Mouse (Mus musculus) cerebellum, postnatal 4 days (tissue): ENCODE results near the gene Phospho1.

Experiments
- DNase-seq, 2 experiments: peaks; one replicate each; pipeline ENCODE4 v3.0.0; 2022; ENCODE audit warnings: low spot score in 2 of 2, mixed read lengths in 1 of 2

Gene Phospho1

DNA sequence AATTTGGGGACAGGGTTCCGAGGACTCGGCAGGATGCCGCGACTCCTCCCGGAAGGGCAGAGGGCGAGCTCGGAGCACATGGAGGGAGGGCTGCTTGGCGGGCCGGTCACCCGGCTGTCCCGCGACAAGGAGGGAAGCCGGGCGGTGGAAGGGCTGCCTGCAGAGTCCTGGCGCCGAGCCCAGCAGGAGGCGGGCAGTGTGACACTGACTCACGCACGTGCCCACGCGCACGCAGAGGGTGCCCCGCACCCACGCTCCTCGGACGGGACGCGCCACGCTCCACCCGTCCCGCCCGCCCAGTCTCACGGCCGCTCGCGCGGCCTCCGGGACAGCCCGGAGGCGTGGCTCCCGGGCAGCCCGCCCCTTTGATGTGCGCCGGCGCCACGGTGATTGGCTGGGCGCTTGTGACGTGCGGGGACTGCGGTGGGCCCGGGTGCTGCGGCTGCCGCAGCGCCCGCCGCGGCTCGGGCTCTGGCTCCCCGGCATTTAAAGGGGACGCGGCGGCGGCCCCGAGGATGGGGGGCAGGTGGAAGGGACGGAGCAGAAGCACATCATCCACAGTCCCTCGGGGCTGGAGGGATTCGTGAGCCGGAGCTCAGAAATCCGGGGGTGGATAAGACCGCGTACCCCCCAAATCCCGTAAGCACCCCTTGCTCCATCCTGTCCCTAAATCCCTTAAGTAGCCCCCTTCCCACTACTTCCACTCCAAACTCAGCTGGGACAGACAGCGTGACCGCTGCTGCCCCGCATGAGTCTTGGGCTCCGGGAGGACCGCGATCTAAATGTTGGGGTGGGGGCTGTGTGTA, at the start of gene Phospho1:
TSS of gene Phospho1 (plus strand) at position 429 of the 806 bp plus-strand sequence.
- DNase-seq: peak; percentile 83 to 89

DNA sequence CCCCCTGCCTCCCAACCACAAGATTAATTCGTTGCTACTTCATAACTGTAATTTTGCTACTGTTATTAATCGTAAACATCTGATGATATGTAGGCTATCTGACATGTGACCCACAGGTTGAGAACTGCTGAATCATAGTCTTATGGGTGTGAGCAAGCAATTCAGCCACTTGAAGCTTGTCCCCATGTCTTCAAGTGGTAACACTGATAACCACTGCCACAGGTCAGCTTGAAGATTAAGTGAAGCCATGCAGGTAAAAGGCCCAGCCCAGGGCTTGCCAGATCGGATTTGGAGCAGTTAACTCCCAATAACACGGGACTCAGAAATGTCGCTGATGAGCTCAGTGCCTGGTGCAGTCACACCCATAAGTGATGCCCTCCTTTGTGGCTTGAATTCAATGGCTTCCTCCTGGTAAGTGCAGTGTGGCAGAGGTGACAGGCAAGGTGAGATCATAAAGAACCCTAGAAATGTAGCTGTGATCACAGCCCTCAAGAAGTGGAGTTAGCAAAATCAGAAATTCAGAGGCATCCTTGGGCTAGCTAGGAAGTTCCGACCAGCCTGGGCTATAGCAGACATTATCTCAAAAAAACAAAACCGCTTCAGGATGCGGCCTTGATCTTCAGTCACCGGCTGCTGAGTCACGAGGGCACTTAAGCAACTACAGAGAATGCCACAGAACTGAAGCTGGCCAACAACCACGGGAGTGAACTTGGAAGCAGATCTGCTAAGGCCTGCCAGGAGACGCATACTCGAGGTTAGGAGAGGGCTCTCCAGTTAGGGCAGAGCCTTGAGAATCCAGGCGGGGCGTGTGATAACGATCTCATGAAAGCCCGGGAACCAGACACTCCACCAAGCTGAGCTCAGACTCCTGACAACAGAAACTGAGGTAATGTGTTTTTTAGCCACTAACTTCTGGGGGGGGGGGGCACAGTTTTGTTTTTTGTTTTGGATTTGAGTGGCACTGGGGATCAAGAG, 46.7 kb upstream of the Phospho1 start:
- no peak for DNase-seq

DNA sequence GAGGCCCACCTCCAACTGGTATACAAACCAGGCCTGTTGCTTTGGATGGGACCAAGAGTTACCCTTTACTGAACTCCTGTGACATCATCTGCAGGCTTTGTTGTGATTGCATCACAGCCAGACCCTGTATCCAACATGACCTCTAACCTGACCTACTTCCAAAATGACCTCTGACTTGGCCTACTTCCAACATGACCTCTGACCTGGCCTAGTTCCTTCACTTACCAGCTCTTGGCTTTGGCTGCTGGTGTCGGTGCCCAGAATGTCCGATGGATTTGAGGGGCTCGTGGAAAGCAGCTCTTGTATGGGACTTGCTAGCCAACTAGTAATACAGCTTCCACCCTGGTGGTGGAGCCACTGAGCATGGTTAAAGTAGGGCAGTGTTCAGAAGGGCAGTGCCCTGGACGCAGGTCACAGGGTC, 45.5 kb upstream of the Phospho1 start:
- DNase-seq: no peak

DNA sequence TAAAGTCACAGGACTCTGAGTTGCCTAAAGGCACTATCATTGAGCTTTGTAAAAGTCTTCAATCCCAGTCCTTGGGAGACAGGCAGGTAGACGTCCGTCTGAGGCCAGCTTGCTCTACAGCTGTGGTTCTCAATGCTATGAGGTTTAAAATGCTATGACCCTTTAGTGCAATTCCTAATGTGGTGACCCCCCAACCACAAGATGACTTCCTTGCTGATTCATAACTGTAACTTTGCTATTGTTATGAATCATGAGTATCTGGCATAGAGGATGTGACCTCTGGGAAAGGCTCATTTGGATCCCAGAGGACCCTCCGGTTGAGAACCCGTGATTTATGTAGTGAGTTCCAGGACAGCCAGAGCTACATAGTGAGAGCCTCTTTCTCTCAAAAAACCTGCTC, 44.9 kb upstream of the Phospho1 start:
- no peak for DNase-seq

DNA sequence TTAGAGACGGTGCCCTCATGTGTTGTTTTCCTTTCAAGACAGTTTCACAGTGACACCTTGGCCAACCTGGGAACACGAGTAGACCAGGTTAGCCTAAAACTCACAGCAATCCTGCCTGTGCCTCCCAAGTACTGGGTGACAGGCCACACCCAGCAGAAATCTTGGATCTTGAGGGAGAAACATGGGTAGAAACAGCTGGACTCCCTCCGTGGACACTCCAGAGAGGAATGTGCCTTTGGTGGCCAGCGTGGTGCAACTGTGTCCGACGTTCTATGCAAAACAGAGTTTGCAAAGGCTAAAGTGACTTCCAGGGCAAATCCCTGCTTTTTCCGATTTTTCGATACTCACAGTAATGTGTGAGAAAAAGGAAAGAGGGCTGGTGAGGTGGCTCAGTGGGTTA, 43.8 kb upstream of the Phospho1 start:
- no peak for DNase-seq

DNA sequence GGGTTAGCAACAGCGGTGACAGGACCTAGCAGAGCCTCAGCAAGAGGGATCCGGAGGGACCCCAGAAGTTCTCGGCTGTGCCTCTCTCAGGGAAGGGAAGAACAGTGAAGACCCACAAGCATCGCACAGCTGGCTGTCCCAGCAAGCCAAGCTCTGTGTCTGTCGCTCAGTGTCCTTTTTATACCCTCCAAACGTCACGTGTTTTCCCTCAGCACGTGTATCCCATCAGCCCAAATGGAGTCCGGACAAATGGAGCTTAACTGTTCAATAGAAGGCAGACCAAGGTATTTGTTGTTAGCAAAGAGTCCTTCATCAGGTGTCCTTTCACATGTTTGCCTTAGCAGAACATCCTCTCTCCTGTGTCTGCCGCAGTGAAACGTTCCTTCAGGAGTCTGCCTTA, 42.7 kb upstream of the Phospho1 start:
- DNase-seq: no peak

DNA sequence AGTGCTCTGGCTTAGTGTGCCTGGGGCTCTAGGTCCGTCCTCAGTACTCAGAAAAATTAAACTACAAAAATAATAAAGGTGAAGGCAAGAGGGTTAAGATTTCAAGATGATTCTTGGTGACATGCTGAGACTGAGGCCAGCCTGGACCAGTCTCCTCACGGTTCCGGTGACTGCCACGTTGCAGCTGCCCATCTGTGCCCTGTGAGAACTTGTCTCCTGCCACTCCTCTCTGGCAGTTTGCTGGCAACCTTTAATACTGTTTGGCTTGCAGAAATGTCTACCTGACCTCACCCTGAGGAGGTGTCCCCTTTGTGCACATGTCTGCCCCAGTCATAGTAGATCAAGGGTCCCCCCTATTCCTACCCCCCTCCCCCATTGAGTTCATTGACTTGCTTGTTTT, 40.8 kb upstream of the Phospho1 start:
- no peak for DNase-seq

DNA sequence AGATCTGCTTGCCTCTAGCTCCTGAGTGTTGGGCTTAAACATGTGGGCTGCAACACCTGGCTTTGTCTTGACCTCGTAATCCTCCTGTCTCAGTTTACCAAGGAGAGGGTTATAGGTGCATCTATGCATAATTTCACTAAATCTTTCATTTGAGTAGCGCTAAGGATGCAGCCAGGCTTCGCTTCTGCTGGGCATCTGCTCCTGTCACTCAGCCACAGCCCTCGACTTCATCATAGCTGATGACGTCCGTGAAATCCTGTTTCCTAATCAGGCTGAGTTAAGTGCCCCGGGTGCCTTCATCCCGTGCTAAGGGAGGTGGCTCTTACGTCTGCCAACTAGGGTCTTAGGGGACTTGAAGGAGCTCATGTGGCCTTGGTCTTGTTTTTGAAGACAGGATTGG, 40.3 kb upstream of the Phospho1 start:
- no peak for DNase-seq

DNA sequence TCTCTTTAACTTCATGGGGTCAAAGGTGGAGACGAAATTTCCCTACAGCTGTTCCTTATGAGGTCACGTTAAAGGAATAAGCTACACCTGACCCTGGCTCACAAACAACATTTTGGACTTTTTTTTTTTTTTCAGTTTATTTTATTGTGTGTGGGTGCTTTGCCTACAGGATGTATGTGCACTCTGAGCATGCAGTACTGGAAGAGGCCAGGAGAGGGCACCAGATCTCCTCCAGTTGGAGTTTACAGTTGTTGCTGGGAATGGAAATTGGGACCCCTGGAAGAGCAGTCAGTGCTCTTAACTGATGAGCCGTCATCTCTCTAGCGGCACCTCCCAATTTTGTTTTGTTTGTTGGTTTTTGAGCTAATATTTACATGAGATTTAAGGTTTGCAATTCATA, 38.6 kb upstream of the Phospho1 start:
- no peak for DNase-seq

DNA sequence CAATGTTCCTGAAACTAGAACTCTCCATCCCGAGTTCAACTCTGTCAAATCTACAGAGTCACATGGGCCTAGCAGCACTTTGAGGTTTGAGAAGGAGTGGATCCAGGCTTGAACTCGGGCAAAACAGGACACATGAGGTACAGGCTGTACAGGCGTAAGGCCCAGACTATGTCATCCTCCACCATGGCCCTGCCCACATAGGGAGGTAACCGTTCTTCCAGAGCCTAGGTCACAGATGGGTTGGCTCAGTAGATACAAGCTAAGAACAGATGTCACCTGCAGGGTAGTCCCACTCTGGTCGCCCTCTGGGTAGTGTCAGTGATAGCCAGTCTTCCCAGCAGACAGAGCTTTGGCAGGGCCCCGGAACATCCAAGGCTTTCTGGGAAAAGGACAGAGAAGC, 37.8 kb upstream of the Phospho1 start:
- no peak for DNase-seq

DNA sequence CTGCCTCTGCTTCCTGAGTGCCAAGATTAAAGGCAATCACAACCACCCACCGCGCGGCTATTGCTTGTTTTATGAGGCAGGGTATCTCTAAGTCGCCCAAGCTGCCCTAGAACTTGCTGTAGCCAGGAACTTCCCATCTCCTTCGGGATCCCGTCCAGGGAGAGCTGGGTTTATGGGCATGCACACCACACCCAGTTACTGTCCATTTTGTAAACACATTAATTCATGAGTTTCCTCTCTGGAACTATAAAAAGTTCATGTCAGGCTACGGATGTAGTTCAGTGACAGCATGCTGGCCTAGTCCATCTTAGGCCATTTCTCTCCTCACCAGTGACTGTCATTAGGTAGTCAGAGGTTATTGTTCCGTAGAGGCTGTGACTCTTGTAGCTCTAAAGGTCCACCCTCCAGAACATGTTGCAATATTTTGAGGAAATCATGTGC, 34.8 kb upstream of the Phospho1 start:
- no peak for DNase-seq

DNA sequence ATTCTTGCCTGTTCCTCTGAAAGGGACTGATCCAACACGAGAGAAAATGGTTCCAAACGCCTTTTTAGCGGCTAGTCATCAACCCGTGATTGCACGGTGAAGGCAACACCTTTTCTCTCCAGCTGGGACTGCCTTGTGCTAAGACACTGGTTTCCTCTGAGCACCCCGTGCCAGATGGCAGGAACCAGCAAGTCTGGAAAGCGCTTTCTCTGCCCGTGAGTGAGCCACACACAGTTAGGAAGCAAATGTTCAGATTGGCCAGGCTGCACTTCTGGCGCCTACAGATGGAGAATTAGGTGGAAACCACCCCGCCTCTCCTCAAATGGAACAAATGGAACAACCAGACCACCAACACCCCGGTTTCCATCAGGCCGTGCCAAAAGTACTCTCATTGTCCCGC, 32.5 kb upstream of the Phospho1 start:
- DNase-seq: no peak

DNA sequence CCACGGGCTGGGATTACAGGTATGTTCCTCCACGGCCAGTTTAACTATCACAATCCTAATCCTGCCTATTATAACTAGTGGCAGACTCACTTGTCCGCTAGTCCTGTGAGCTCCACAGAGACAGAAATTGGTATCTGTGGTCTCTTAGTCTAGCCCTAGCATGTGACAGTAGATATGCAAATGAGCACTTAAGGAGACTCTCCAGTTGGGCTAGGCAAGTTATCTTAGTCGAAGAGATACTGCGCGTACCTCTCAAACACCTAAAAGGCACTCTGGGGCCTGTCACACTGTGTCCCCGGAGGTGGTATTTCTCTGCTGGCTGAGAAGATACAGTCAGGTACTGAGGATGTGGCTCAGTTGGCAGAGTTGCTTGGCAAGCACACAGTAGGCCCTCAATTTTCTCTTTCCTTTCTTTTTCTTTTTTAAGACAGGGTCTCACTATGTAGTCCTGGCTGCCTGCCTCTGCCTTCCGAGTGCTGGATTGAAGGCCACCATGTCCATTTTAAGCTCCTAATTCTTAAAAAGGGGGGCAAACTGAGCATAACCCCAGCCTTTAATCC, 31.3 kb upstream of the Phospho1 start:
- DNase-seq: no peak

DNA sequence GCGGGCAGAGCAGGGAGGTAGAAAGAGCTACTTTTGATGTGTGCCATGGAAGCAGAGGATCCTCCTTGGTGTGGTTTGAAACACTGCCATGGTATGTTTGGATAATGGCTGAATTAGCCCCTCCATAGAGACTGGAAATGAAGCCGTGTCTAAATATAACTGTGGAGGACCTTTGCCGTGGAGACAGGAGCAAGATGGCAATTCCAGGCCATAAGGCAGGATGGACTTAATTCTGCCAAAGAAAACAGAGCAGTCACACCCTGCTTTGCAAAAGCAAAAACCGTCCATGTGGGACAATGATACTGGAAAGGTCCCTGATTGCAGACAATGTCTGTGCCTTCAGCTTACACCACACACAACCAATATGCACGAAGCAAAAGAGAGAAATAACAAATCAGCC, 30.1 kb upstream of the Phospho1 start:
- no peak for DNase-seq

DNA sequence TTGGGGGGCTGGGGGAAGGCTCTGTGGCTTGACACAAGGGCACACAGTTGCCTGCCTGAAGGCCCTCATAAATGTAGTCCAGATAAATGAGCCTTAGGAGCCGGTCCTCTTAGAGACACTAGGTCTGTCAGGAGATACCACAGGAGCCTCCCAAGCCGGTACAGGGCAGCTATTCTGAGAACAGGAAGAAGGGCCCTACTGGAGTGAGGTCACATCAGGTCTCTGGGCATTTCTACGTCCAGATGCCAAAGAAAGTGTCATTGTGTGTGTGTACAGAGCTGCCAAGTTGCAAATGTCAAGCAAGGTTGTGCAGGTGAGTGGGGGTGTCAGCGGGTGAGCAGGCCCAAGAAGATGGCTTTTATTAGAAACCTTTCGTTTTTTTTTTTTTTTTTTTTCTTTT, 28.7 kb upstream of the Phospho1 start:
- DNase-seq: no peak

DNA sequence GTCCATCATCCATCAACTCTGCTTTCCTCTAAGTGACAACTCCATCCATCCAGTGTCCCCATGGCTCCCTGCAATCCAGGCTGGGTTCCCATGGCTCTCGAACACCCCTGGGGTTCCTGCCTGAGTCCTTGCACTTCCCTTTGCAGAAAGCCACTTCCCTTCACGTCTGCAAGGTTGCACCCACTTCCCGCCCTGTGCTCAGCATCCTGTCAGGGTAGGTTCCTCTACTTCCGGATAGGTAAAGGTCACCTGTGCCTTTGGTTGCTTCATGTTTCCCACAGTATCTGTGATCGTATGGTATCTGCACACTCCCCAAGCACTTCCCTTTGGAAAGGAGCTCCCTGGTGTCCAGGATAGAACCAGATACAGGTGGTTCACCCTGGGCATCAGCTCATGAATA, 19.3 kb upstream of the Phospho1 start:
- no peak for DNase-seq

DNA sequence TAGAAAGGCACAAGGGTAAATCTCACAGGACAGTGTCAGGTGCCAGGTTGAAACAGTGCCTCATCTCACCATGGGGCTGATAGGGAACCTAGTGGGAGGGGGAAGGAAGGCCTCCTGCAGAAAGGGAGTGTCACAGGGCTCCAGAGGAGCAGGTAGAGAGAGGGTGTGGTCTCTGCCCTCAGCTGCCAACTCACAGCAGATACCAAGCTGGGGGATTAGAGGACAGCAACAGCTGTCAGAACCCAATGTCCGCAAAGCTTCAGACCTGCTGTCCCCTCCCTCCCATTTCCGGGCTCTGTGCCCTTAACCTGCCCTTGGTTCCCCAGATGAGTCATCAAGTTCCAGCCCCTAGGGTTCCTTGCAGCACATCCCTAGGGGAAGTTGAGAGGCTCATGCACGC, 18.8 kb upstream of the Phospho1 start:
- no peak for DNase-seq

DNA sequence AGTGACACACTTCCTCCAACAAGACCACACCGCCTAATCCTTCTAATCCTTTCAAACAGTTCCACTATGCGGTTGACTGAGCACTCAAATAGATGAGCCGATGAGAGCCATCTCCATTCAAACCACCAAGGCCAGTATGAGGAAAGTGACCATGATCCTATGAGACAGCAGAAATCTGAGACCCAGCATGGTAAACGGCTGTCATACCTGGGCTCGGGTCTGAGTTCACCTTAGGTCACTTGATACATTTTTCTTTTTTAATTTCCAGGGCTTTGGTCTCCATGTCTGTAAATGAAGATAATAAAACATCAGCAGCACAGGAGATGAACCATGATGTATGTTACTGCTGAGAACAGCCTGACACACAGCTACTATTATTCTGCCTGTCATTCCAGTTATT, 16.4 kb upstream of the Phospho1 start:
- DNase-seq: no peak

DNA sequence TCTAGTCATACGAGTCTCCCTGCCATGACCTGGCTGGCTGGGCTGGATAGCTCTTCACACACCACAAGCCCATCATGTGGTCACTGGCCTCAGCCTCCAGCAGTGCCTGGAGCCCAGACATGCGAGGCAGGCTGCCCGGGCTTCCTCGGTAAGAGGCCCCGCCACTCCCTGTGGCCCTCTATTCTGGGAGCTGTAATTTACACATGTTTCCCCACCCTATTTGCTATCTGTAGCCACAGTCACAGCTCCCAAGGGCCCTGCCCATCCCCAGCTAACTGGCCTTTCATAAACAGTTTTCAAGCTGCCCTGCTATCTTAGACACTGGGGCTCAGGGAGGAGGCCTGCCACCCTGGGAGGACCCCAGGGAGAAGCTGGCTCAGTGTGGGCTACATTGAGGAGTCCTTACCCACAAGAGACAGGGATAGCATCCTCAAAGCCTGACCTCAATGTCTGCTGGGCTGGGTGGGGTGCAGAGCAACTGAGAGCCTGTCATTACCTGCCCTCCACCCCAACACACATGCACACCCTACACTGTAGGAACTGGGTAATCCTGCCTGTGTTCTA, 15.8 kb upstream of the Phospho1 start:
- DNase-seq: no peak

DNA sequence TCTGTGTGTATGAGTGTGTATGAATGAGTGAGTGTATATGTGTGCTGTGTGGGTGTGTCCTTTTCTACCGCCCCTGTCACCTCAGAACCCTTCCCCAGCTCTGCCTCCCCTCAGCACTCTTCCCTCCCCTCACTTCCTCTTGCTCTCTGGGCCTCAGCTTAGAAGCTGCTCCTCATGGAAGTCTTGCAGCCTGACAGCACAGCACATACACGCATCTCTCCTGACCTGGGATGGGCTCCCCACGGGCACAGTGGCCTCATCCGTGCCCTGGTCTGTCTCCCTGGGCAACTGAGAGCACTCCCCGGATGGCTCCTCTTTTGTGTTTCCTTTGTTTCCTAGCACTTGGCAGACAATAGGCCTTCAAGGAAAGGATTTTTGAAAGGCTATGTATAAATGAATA, 14.7 kb upstream of the Phospho1 start:
- DNase-seq: no peak

DNA sequence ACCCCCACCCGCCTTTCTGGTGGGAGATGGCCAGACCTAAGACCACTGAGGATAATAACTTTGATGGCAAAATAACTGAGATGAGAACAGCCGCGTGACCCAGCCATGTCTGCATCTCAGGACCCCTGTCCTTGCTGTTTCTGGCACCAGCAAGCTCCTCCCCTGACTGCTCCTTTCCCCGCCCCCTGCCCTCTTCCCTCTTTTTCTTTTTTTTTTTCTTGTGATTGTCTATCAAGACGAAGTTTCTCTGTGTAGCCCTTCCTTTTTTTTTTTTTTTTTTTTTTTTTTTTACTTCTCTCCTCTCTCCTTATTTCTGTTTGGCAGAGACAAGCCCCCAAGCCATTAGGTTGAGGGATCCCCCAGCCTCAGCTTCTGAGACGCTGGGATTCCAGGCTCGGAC, 13.5 kb upstream of the Phospho1 start:
- DNase-seq: no peak

DNA sequence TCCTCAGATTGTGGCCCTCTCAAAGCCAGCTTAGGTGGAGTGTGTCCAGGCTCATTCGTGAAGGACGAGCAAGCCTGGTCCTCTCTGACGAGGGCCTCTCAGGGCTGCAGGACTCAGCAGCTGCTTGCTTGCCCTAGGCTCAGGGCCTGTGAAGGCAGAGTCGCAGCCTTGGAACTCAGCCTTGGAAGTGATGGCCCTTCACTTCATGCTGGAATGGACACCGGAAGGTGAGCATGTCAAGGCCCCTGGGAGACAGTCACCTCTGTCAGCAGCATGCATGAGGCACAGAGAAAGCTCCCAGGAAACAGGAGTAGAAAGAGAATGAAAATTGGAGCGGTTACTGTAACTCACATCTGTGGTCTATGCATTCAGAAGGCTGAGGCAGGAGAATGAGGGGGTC, 12.6 kb upstream of the Phospho1 start:
- no peak for DNase-seq
